Mouse (Mus musculus): ENCODE data around the gene Tomm40.

- no peak for TF ChIP-seq MYOD1 (IDR thresholded peaks at IDR 0.05; ENCODE audit: control insufficient read depth, insufficient read length, low read depth)
- no peak for TF ChIP-seq CEBPB (IDR thresholded peaks at IDR 0.05; ENCODE audit: low read depth)
- TF ChIP-seq CTCF (IDR thresholded peaks at IDR 0.05; ENCODE audit: control insufficient read depth, insufficient read depth, insufficient read length) = no peak
- no peak for TF ChIP-seq MAX (IDR thresholded peaks at IDR 0.05)
- no peak for TF ChIP-seq USF1 (IDR thresholded peaks at IDR 0.05; ENCODE audit: low read depth)
- no peak for TF ChIP-seq MYOG (IDR thresholded peaks at IDR 0.05; ENCODE audit: control insufficient read depth, extremely low read depth, insufficient read length)
- no peak for TF ChIP-seq FOSL1 (IDR thresholded peaks at IDR 0.05; ENCODE audit: insufficient read depth, low read length, poor library complexity, severe bottlenecking)
Observed at GRCm38 (mm10) chr7:19702859-19703555, 12.2 kb downstream of the Tomm40 start.

All from C2C12 (cell line).